Mouse (Mus musculus) splenic B cell, adult 2 months (primary cell): ENCODE measurements around the gene Ppib.

Experiments
- DNase-seq: peaks from one replicate; pipeline ENCODE4 v3.0.0-alpha.2; 2011; ENCODE audit warnings: low read depth, low spot score
- H3K27me3 ChIP-seq: 2 replicates; pipeline ENCODE4 v1.6.1; 2012; ENCODE audit warnings: mild to moderate bottlenecking, low read length, moderate library complexity, mixed read lengths; ENCODE audit not compliant: control insufficient read depth, poor library complexity, insufficient read depth, severe bottlenecking
- H3K36me3 ChIP-seq: 2 replicates; pipeline ENCODE4 v1.6.1; 2012; ENCODE audit warnings: mild to moderate bottlenecking, low read length, moderate library complexity, mixed read lengths; ENCODE audit not compliant: control insufficient read depth, poor library complexity, insufficient read depth, severe bottlenecking

Gene Ppib

GRCm38 (mm10) chr9:66063446-66063845 is 3.4 kb downstream of the Ppib start:
- Histone ChIP-seq H3K36me3 (peaks cover 10% of the 10 kb centered on the region), H3K27me3 (no peaks in the 10 kb centered on the region)
- DNase-seq, result no peak

GRCm38 (mm10) chr9:66064316-66064715 is 4.3 kb downstream of the Ppib start:
- H3K36me3 ChIP-seq, result peaks cover 10% of the 10 kb centered on the region
- no peaks in the 10 kb centered on the region for H3K27me3 ChIP-seq
- no peak for DNase-seq

- Histone ChIP-seq H3K36me3 (peaks cover 7% of the 10 kb centered on the region; the same call in 1 of the 2 replicates), H3K27me3 (no peaks in the 10 kb centered on the region)
- DNase-seq, result no peak
Observed at GRCm38 (mm10) chr9:66066791-66067190, 6.8 kb downstream of the Ppib start.

- peak; percentile 54 for DNase-seq
- Histone ChIP-seq H3K36me3 (peaks cover 5% of the 10 kb centered on the region; the same call in 1 of the 2 replicates), H3K27me3 (no peaks in the 10 kb centered on the region)
Observed at GRCm38 (mm10) chr9:66067542-66067941, 7.5 kb downstream of the Ppib start.

- H3K36me3 ChIP-seq, result peaks cover 5% of the 10 kb centered on the region; the same call in 1 of the 2 replicates
- no peaks in the 10 kb centered on the region for H3K27me3 ChIP-seq
- no peak for DNase-seq
Observed at GRCm38 (mm10) chr9:66068056-66068455, 8.0 kb downstream of the Ppib start.

GRCm38 (mm10) chr9:66068971-66069391 is 9.0 kb downstream of the Ppib start:
- peaks cover 5% of the 10 kb centered on the region; the same call in 1 of the 2 replicates for H3K36me3 ChIP-seq
- DNase-seq, result peak; percentile 36

DNA sequence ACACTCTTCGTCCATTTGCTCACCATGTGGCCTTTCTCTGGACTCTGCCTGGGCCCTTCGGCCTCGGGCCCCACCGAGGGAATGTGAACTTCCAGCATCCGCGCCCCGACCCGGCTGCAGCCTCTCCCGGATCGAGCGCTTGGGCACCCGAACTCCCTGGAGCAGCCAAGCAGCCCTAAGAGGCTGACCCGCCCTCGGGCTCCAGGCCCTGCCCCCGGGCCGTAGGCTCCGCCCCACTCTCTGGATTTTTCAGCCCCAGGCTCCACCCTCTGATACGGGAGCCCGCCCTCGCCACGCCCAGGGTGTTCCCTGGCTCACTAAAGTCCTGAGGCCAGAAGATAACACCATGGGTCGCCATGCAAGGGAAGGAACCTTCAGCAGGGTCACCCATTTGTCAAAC is 9.6 kb downstream of the Ppib start, which contains the start of gene Snx22:
Gene Snx22 (minus strand): TSS at position 137 of the 400 bp plus-strand sequence.
- peak; percentile 75 for DNase-seq
- Histone ChIP-seq H3K36me3 (peaks cover 5% of the 10 kb centered on the region; the same call in 1 of the 2 replicates), H3K27me3 (no peaks in the 10 kb centered on the region)

More at GRCm38 (mm10) chr9:66068971-66069391, 9.0 kb downstream of the Ppib start:
- no peaks in the 10 kb centered on the region for H3K27me3 ChIP-seq

- DNase-seq, result no peak
- Histone ChIP-seq H3K27me3 (no peaks in the 10 kb centered on the region), H3K36me3 (peaks cover 5% of the 10 kb centered on the region; the same call in 1 of the 2 replicates)
Observed at GRCm38 (mm10) chr9:66070151-66070550, 10.1 kb downstream of the Ppib start.

GRCm38 (mm10) chr9:66072754-66073153 is 12.7 kb downstream of the Ppib start:
- Histone ChIP-seq H3K27me3 (no peaks in the 10 kb centered on the region), H3K36me3 (no peaks in the 10 kb centered on the region)
- DNase-seq, result peak; percentile 57

GRCm38 (mm10) chr9:66078072-66078471 is 18.1 kb downstream of the Ppib start:
- Histone ChIP-seq H3K36me3 (no peaks in the 10 kb centered on the region), H3K27me3 (no peaks in the 10 kb centered on the region)
- DNase-seq, result no peak

GRCm38 (mm10) chr9:66078493-66078892 is 18.5 kb downstream of the Ppib start:
- no peaks in the 10 kb centered on the region for H3K27me3 ChIP-seq
- no peak for DNase-seq
- H3K36me3 ChIP-seq, result no peaks in the 10 kb centered on the region

- Histone ChIP-seq H3K36me3 (no peaks in the 10 kb centered on the region), H3K27me3 (no peaks in the 10 kb centered on the region)
- DNase-seq, result no peak
Observed at GRCm38 (mm10) chr9:66080804-66081459, 20.9 kb downstream of the Ppib start.

GRCm38 (mm10) chr9:66081999-66082398 is 22.0 kb downstream of the Ppib start:
- Histone ChIP-seq H3K36me3 (no peaks in the 10 kb centered on the region; the same call in 1 of the 2 replicates), H3K27me3 (no peaks in the 10 kb centered on the region)
- DNase-seq, result no peak

GRCm38 (mm10) chr9:66084171-66084570 is 24.1 kb downstream of the Ppib start:
- peaks cover 2% of the 10 kb centered on the region for H3K36me3 ChIP-seq
- no peaks in the 10 kb centered on the region for H3K27me3 ChIP-seq
- DNase-seq, result no peak

DNA sequence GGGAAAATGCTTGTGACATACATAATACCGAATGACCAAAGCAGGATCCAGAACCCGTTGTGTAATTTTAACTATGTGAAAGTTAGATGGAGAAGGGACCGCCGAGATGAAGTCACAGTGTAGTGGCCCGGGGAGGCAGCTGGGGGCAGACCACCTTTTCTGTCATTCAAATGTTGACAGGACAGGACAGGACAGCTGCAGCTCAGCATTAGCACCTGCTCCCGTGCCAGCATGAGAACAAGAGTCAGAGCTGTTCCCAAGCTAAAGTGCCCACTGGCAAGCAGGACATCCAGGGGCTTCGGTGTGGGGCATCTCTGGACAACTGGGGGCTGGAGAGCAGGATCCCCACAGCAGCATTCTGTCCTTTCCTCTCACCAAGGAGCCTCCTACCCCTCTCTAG is 27.0 kb downstream of the Ppib start:
- DNase-seq, result no peak
- no peaks in the 10 kb centered on the region for H3K27me3 ChIP-seq
- H3K36me3 ChIP-seq, result peaks cover 4% of the 10 kb centered on the region
